Mouse (Mus musculus): ENCODE results near the gene Dph3. TPM values are rescaled to one million over a fixed set of nuclear protein-coding genes. Genes with fewer than 3 reads are reported as not detected.
"Not testable (repeated sequence)": the region's sequence is repeated elsewhere in the genome, so short reads cannot be mapped to it uniquely, and the experiment has no call there.

The Dph3 gene
- polyA plus RNA-seq, 1 experiment from 2014 or later, result 76.6 TPM

- Histone ChIP-seq H3K4me3 (no peak overlapping the region), H3K36me3 (peaks cover 53% of the 10 kb centered on the region)
Observed at GRCm38 (mm10) chr14:32103556-32103955, 18.0 kb upstream of the Dph3 start.

GRCm38 (mm10) chr14:32098951-32099350 is 13.4 kb upstream of the Dph3 start:
- ATAC-seq (ENCODE audit: extremely low read depth, insufficient number of reproducible peaks, low FRiP score, low TSS enrichment), result no peak
- no peaks in the 10 kb centered on the region for H3K27me3 ChIP-seq (replicated peaks)
- H3K9me3 ChIP-seq, result no peaks in the 10 kb centered on the region
- peaks cover 6% of the 10 kb centered on the region for H3K4me1 ChIP-seq
- H3K27ac ChIP-seq (replicated peaks), result no peak overlapping the region
- H3K4me3 ChIP-seq, result no peak overlapping the region
- WGBS, result 93% methylated on average over 3 of the region's 3 CpGs
- no peak overlapping the region for H3K4me2 ChIP-seq
- H3K9ac ChIP-seq, result no peak overlapping the region
- peaks cover 94% of the 10 kb centered on the region for H3K36me3 ChIP-seq

More at GRCm38 (mm10) chr14:32103556-32103955, 18.0 kb upstream of the Dph3 start:
- ATAC-seq (ENCODE audit: extremely low read depth, insufficient number of reproducible peaks, low FRiP score, low TSS enrichment), result no peak
- Histone ChIP-seq H3K27ac (replicated peaks) (no peak overlapping the region), H3K27me3 (replicated peaks) (no peaks in the 10 kb centered on the region), H3K9me3 (no peaks in the 10 kb centered on the region), H3K4me1 (peaks cover 8% of the 10 kb centered on the region), H3K9ac (no peak overlapping the region), H3K4me2 (no peak overlapping the region)
- WGBS, result 71% methylated on average over 4 of the region's 4 CpGs

DNA sequence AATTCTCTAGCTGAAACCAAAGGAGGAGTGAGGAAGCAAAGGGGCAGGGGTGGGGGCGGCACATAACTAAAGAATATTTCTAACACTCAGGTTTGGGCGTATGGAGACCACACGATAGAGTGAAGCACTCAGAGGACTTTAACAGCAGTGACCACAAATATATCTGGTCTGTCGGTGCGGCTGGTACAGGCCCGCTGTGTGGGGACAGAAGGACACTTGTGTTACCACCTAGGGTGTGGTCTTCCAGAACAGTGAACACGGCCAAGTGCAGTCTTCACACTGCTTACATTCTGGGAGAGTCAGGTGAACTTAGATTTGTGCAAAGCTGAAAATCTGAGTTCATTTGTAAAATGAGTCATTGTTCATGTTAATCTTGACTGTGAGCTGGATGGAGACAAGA is 12.2 kb upstream of the Dph3 start:
- no peak for ATAC-seq (ENCODE audit: extremely low read depth, insufficient number of reproducible peaks, low FRiP score, low TSS enrichment)
- no peak overlapping the region for H3K27ac ChIP-seq (replicated peaks)
- H3K4me2 ChIP-seq, result no peak overlapping the region
- H3K9ac ChIP-seq, result no peak overlapping the region
- no peak overlapping the region for H3K4me3 ChIP-seq
- no peaks in the 10 kb centered on the region for H3K9me3 ChIP-seq
- H3K27me3 ChIP-seq (replicated peaks), result no peaks in the 10 kb centered on the region
- 90% methylated on average over 7 of the region's 7 CpGs for WGBS
- peaks cover 95% of the 10 kb centered on the region for H3K36me3 ChIP-seq
- H3K4me1 ChIP-seq, result peaks cover 18% of the 10 kb centered on the region

GRCm38 (mm10) chr14:32096740-32097139 is 11.2 kb upstream of the Dph3 start:
- Histone ChIP-seq H3K9me3 (no peaks in the 10 kb centered on the region), H3K4me3 (no peak overlapping the region), H3K4me2 (no peak overlapping the region), H3K36me3 (peaks cover 95% of the 10 kb centered on the region), H3K4me1 (peaks cover 19% of the 10 kb centered on the region), H3K27me3 (replicated peaks) (no peaks in the 10 kb centered on the region), H3K27ac (replicated peaks) (no peak overlapping the region), H3K9ac (no peak overlapping the region)
- WGBS, result 87% methylated on average over 5 of the region's 5 CpGs
- ATAC-seq (ENCODE audit: extremely low read depth, insufficient number of reproducible peaks, low FRiP score, low TSS enrichment), result no peak

- ATAC-seq (ENCODE audit: extremely low read depth, insufficient number of reproducible peaks, low FRiP score, low TSS enrichment), result no peak
- no peak overlapping the region for H3K9ac ChIP-seq
- peaks cover 89% of the 10 kb centered on the region for H3K36me3 ChIP-seq
- no peaks in the 10 kb centered on the region for H3K27me3 ChIP-seq (replicated peaks)
- H3K9me3 ChIP-seq, result no peaks in the 10 kb centered on the region
- no peak overlapping the region for H3K4me3 ChIP-seq
- H3K4me1 ChIP-seq, result peaks cover 22% of the 10 kb centered on the region
- H3K27ac ChIP-seq (replicated peaks), result no peak overlapping the region
- no peak overlapping the region for H3K4me2 ChIP-seq
- WGBS, result 83% methylated on average over 5 of the region's 5 CpGs
Observed at GRCm38 (mm10) chr14:32095646-32096045, 10.1 kb upstream of the Dph3 start.

- H3K27ac ChIP-seq (replicated peaks), result peak overlapping the region; percentile 75
- ATAC-seq (ENCODE audit: extremely low read depth, insufficient number of reproducible peaks, low FRiP score, low TSS enrichment), result peak; percentile 69; the same call in 1 of the 2 replicates
- 36% methylated on average over 11 of the region's 11 CpGs for WGBS
- peaks cover 69% of the 10 kb centered on the region for H3K36me3 ChIP-seq
- H3K4me3 ChIP-seq, result 0 out of 2 replicates have a peak overlapping the region, but pooled peaks have one; percentile 0
- H3K9ac ChIP-seq, result peak overlapping the region; percentile 50
- H3K4me2 ChIP-seq, result peak overlapping the region; percentile 45
- H3K27me3 ChIP-seq (replicated peaks), result no peaks in the 10 kb centered on the region
- no peaks in the 10 kb centered on the region for H3K9me3 ChIP-seq
- H3K4me1 ChIP-seq, result peaks cover 25% of the 10 kb centered on the region
Observed at GRCm38 (mm10) chr14:32093500-32094117, 8.1 kb upstream of the Dph3 start.

DNA sequence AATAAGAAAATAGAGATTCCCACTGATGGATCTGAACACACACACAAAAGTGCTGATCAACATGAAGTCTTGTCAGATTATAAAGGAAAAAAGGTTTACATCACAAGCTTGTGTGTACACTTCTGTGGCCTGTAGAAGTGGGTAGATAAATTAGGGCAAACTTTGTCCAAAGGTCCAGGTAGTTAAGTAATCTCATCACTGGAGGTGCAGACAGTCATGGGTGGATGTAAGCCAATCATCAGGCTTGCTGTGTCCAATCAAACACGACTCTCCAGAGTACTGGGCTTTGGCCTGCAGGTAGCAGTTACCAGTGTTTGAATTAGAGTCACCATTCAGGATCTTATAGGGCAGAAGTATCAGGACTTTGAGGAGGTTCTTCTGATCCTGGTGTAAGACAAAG is 7.5 kb upstream of the Dph3 start:
- 44% methylated on average over 1 of the region's 1 CpGs for WGBS
- Histone ChIP-seq H3K4me2 (peak overlapping the region; percentile 45), H3K9ac (no peak overlapping the region), H3K27ac (replicated peaks) (peak overlapping the region; percentile 75), H3K36me3 (peaks cover 63% of the 10 kb centered on the region), H3K27me3 (replicated peaks) (no peaks in the 10 kb centered on the region), H3K4me1 (peaks cover 25% of the 10 kb centered on the region), H3K9me3 (no peaks in the 10 kb centered on the region), H3K4me3 (0 out of 2 replicates have a peak overlapping the region, but pooled peaks have one; percentile 0)
- ATAC-seq (ENCODE audit: extremely low read depth, insufficient number of reproducible peaks, low FRiP score, low TSS enrichment), result no peak

DNA sequence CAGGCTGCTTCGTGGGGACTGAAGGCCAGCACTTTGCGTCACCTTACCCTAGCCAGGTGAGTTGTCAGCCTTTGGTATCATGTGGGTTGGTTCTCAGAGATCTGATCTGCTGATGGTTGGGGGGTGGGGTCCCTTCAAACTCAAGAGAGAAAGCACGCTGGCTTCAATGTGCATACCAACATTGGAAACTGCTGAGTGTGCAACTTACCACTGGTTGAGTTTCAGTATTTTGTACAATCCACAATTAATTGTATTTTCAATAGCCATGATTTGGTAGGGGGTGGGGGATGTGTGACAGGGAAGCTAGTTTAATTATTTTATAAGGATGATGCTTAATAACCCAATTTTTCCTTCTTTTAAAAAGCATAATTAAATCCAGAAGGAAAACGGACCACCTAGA is 6.2 kb upstream of the Dph3 start:
- no peak for ATAC-seq (ENCODE audit: extremely low read depth, insufficient number of reproducible peaks, low FRiP score, low TSS enrichment)
- Histone ChIP-seq H3K27ac (replicated peaks) (no peak overlapping the region), H3K4me1 (peaks cover 32% of the 10 kb centered on the region), H3K27me3 (replicated peaks) (no peaks in the 10 kb centered on the region), H3K9me3 (no peaks in the 10 kb centered on the region), H3K36me3 (peaks cover 50% of the 10 kb centered on the region), H3K4me2 (no peak overlapping the region), H3K4me3 (no peak overlapping the region), H3K9ac (no peak overlapping the region)
- WGBS, result 86% methylated on average over 4 of the region's 4 CpGs

DNA sequence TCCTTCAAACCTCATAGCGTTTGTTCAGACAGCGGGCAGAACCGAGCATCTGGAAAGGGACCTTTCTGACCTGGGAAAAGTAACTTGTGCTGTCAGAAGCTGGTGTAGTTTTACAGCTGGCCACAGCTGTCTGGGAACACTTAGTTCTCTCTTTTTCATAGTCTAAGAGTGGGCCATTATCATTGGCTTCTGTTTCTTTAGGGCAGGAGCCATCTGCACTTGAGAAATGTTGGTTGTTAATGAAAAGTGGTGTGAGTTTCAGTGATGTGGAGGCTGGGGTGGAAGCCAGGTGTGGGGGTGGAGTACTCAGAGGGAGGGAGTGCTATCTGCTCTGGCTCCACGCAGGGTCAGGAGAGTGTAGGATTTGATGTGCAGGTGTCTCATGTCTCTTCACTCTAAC is 5.6 kb upstream of the Dph3 start:
- Histone ChIP-seq H3K27me3 (replicated peaks) (no peaks in the 10 kb centered on the region), H3K27ac (replicated peaks) (0 out of 2 replicates have a peak overlapping the region, but pooled peaks have one; percentile 21), H3K9me3 (no peaks in the 10 kb centered on the region), H3K4me2 (no peak overlapping the region), H3K36me3 (peaks cover 45% of the 10 kb centered on the region), H3K9ac (no peak overlapping the region), H3K4me3 (no peak overlapping the region), H3K4me1 (peaks cover 38% of the 10 kb centered on the region)
- ATAC-seq (ENCODE audit: extremely low read depth, insufficient number of reproducible peaks, low FRiP score, low TSS enrichment), result no peak
- 73% methylated on average over 4 of the region's 4 CpGs for WGBS

GRCm38 (mm10) chr14:32087584-32088248 is 2.2 kb upstream of the Dph3 start:
- Histone ChIP-seq H3K4me1 (peaks cover 33% of the 10 kb centered on the region), H3K4me3 (0 out of 2 replicates have a peak overlapping the region, but pooled peaks have one; percentile 75), H3K36me3 (peaks cover 17% of the 10 kb centered on the region), H3K4me2 (0 out of 2 replicates have a peak overlapping the region, but pooled peaks have one; percentile 86)
- H3K9ac ChIP-seq; H3K9me3 ChIP-seq; H3K27me3 ChIP-seq (replicated peaks); H3K27ac ChIP-seq (replicated peaks); ATAC-seq (ENCODE audit: extremely low read depth, insufficient number of reproducible peaks, low FRiP score, low TSS enrichment): not testable (repeated sequence)
- 84% methylated on average over 7 of the region's 7 CpGs for WGBS

GRCm38 (mm10) chr14:32086226-32086625 is 697 bp upstream of the Dph3 start:
- Histone ChIP-seq H3K27ac (replicated peaks) (peak overlapping the region; percentile 97), H3K4me3 (peak overlapping the region; percentile 75), H3K9me3 (no peaks in the 10 kb centered on the region), H3K9ac (peak overlapping the region; percentile 88), H3K36me3 (peaks cover 19% of the 10 kb centered on the region), H3K4me2 (peak overlapping the region; percentile 86), H3K27me3 (replicated peaks) (no peaks in the 10 kb centered on the region), H3K4me1 (peaks cover 32% of the 10 kb centered on the region)
- ATAC-seq (ENCODE audit: extremely low read depth, insufficient number of reproducible peaks, low FRiP score, low TSS enrichment), result no peak
- WGBS, result 10% methylated on average over 8 of the region's 8 CpGs
